Mouse (Mus musculus) liver, adult 2 months (tissue): ENCODE data around the gene AI661453. TPM values are rescaled to one million over a fixed set of nuclear protein-coding genes. Genes with fewer than 3 reads are reported as not detected.

Source experiments
- DNase-seq: peaks from one replicate; pipeline ENCODE4 v3.0.0-alpha.2; 2011; ENCODE audit warnings: low read depth, low spot score; ENCODE audit errors: extremely low read depth
- H3K27ac ChIP-seq: fragments of 200-500 bp; replicated peaks from 2 replicates; pipeline ENCODE4 v1.5.1; 2012; ENCODE audit warnings: low read depth, mild to moderate bottlenecking, control low read depth, inconsistent platforms, low read length; ENCODE audit not compliant: insufficient read depth
- H3K27me3 ChIP-seq: fragments of 200-500 bp; 2 replicates; pipeline ENCODE4 v1.6.1; 2012; ENCODE audit warnings: mild to moderate bottlenecking, moderate library complexity, low read length, inconsistent platforms; ENCODE audit not compliant: control insufficient read depth, insufficient read depth
- H3K36me3 ChIP-seq: fragments of 200-500 bp; 2 replicates; pipeline ENCODE4 v1.6.1; 2012; ENCODE audit warnings: low read length, inconsistent platforms; ENCODE audit not compliant: control insufficient read depth, insufficient read depth
- H3K4me1 ChIP-seq: fragments of 200-500 bp; 2 replicates; pipeline ENCODE4 v1.6.1; 2011; ENCODE audit warnings: low read length; ENCODE audit not compliant: control insufficient read depth, insufficient read depth
- H3K4me3 ChIP-seq: fragments of 200-500 bp; 2 replicates; pipeline ENCODE4 v1.5.1; 2011; ENCODE audit warnings: low read depth, mild to moderate bottlenecking, control low read depth, low read length, moderate library complexity; ENCODE audit not compliant: insufficient read depth
- H3K79me2 ChIP-seq: fragments of 200-500 bp; 2 replicates; pipeline ENCODE4 v1.6.1; 2012; ENCODE audit warnings: inconsistent platforms, mild to moderate bottlenecking, low read length, moderate library complexity; ENCODE audit not compliant: control insufficient read depth, insufficient read depth
- H3K9ac ChIP-seq: fragments of 200-500 bp; 2 replicates; pipeline ENCODE4 v1.6.1; 2012; ENCODE audit warnings: low read depth, mild to moderate bottlenecking, control low read depth, inconsistent platforms, low read length
- CTCF ChIP-seq: fragments of 200-500 bp; IDR thresholded peaks from 2 replicates; pipeline ENCODE4 v1.5.1; 2011; ENCODE audit warnings: low read depth, low read length, control low read depth
- POLR2A ChIP-seq: fragments of 200-500 bp; IDR thresholded peaks from 2 replicates; pipeline ENCODE4 v1.6.1; 2011; ENCODE audit warnings: low read length, control low read depth; ENCODE audit not compliant: insufficient read depth; ENCODE audit errors: extremely low read depth
- WGBS: fragments of 180-500 bp; shearing (Covaris S2); methylation state at CpG from one replicate; pipeline ENCODE4 v1.1.7; 2018; 5-methylcytosine and 5-hydroxymethylcytosine counted together
- polyA plus RNA-seq: library from polyadenylated mRNA; depleted of rRNA; stranded (reverse); fragments of >200 nt; gene quantifications from 2 replicates; pipeline ENCODE4 v1.2.3, GENCODE M21; 2012
- total RNA-seq: library from RNA; depleted of rRNA; stranded (reverse); fragments of >200 nt; gene quantifications from 2 replicates; pipeline ENCODE4 v1.2.3, GENCODE M21; 2014

AI661453 gene
- total and polyA plus RNA-seq, 2 experiments = 2.4 to 5.7 TPM

DNA sequence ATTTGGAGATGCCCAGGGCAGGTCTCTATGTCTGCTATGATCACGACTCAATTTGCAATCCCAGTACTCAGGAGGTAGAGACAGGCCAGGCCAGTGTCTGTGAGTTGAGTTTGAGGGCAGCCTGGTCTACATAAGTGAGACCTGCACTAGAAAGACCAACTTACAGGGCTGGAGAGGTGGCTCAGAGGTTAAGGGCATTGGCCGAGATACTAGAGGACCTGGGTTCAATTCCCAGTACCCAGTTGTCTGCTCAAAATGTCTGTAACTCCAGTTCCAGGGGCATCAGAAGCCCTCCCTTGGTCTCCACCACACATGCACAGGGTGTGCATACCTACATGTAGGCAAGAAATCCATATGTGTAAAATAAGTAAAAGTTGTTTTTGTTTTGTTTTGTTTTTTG is 71.1 kb downstream of the AI661453 start:
- Histone ChIP-seq H3K4me3 (no peak overlapping the region), H3K79me2 (0 out of 2 replicates have a peak, but pooled peaks cover 6% of the 10 kb centered on the region), H3K27me3 (no peaks in the 10 kb centered on the region), H3K9ac (no peak overlapping the region), H3K27ac (peak overlapping the region; percentile 74), H3K36me3 (no peaks in the 10 kb centered on the region), H3K4me1 (peaks cover 24% of the 10 kb centered on the region)
- 54% methylated on average over 2 of the region's 2 CpGs for WGBS
- no peak for DNase-seq
- TF ChIP-seq CTCF (no peak), POLR2A (no peak)

DNA sequence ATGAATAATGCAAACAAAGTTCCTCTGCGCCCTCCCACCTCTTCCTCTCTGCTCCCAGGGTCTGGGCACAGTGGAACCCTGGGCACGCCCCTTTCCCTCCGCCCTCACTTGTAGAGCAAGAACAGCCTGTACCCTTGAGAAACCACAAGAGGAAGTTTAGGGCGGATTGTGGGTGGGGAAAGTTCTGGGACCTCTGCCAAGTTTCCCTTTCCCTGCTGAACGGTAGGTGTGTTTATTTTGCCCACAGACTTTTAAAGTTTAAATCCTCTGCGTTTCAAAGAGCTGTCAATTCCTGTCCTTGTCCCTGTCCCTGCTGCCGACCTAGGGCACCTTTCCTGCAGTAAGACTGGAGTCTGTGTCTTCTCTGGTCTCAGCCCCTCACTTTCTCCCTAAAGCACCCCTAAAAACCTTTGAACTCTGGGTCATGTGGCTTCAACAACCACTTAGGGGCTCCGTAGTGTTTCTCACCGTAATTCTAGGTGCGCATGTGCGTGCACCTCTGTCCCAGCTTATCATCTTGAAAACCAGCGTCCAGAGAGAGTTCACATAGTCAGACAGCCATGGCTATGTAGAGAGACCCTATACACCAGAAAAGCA is 71.7 kb downstream of the AI661453 start:
- Histone ChIP-seq H3K27ac (peak overlapping the region; percentile 89), H3K9ac (peak overlapping the region; percentile 78), H3K79me2 (0 out of 2 replicates have a peak, but pooled peaks cover 6% of the 10 kb centered on the region), H3K4me3 (peak overlapping the region; percentile 42), H3K27me3 (no peaks in the 10 kb centered on the region), H3K36me3 (no peaks in the 10 kb centered on the region), H3K4me1 (peaks cover 24% of the 10 kb centered on the region)
- WGBS = 1% methylated on average over 12 of the region's 12 CpGs
- TF ChIP-seq POLR2A = 0 out of 2 replicates have a peak, but pooled peaks have one; percentile 47
- no peak for TF ChIP-seq CTCF
- DNase-seq = peak; percentile 94

DNA sequence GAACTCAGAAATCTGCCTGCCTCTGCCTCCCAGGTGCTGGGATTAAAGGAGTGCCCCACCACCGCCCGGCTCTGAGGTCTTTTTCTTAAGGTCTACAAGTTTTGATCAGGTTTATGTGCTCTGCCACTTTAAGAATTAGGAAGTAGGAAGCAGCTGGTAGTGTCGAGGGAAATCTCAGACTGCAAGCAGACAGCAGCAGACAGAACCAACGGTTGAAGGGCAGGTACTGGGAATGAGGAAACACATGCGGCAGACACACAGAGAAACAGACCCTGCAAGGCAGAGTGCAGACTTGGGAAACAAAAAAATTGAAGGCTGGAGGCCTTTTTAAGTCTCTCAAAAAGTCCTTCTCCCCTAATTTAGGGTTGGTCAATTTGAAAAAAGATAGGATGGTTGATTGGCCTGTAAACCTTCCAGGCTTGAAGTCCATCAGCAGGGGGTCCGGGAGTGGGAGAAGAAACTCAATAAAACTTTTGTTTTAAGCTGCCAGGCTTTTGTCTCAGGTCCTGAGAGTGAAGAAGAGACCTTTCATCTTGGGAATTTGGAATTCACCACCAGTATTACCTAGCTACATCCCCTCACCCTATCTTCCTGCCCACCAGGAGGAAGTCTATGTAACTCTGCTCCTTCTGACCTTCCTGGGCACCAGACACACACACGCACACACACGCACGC is 72.8 kb downstream of the AI661453 start:
- no peaks in the 10 kb centered on the region for H3K36me3 ChIP-seq
- H3K4me3 ChIP-seq = no peak overlapping the region
- H3K4me1 ChIP-seq = peaks cover 24% of the 10 kb centered on the region
- 0 out of 2 replicates have a peak, but pooled peaks cover 6% of the 10 kb centered on the region for H3K79me2 ChIP-seq
- DNase-seq = peak; percentile 30
- TF ChIP-seq POLR2A (no peak), CTCF (no peak)
- no peak overlapping the region for H3K9ac ChIP-seq
- H3K27ac ChIP-seq = peak overlapping the region; percentile 45
- WGBS = 45% methylated on average over 9 of the region's 9 CpGs
- H3K27me3 ChIP-seq = no peaks in the 10 kb centered on the region

- WGBS = 15% methylated on average over 25 of the region's 25 CpGs
- Histone ChIP-seq H3K79me2 (peaks cover 13% of the 10 kb centered on the region; the same call in 1 of the 2 replicates), H3K27me3 (no peaks in the 10 kb centered on the region), H3K27ac (peak overlapping the region; percentile 60), H3K36me3 (no peaks in the 10 kb centered on the region), H3K9ac (peak overlapping the region; percentile 72), H3K4me3 (peak overlapping the region; percentile 34; the same call in 1 of the 2 replicates), H3K4me1 (peaks cover 13% of the 10 kb centered on the region)
- 0 out of 2 replicates have a peak, but pooled peaks have one; percentile 32 for TF ChIP-seq POLR2A
- peak; percentile 88 for TF ChIP-seq CTCF
- DNase-seq = peak; percentile 99
These were observed 75.0 kb downstream of the AI661453 start for GRCm38 (mm10) chr17:47511111-47512020.

DNA sequence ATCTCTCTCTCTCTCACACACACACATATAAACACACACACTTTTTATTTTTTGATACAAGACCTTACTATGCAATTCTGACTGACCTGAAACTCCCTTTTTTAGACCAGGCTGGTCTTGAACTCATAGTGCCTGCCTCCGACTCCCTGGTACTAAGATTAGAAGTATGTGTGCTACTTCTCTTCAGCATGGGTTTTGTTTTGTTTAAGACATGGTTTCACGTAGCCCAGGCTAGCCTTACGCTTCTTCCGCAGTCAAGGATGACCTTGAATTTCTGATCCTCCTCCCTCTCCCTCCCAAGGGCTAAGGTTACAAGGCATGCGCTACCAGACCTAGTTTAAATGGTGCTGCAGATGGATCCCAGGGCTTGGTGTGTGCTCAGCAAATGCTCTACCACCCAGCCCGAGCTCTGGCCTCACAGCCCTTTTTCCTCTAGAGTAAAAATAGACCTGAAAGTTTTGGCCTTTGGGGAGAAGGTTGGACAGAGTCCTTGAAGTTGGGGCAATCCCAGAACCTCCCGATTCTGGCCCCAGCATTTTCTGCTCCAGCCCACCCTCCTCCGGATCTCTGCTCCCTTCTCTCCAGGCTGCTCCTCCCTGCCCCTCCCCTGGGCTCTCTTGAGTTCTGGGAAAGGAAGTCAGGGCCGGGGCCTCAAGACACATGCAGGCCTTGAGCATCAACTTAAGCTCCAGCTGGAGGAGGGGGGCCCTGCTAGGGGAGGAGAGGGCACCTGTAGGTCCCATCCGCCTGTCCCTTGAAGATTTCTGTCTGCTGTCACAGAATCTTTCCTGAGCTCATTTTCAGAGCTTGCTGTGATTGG is 76.8 kb downstream of the AI661453 start:
- H3K4me3 ChIP-seq = no peak overlapping the region
- WGBS = 83% methylated on average over 10 of the region's 10 CpGs
- peaks cover 7% of the 10 kb centered on the region for H3K4me1 ChIP-seq
- H3K27ac ChIP-seq = no peak overlapping the region
- TF ChIP-seq CTCF = no peak
- TF ChIP-seq POLR2A = no peak
- H3K9ac ChIP-seq = no peak overlapping the region
- DNase-seq = no peak
- no peaks in the 10 kb centered on the region for H3K36me3 ChIP-seq
- no peaks in the 10 kb centered on the region for H3K27me3 ChIP-seq
- H3K79me2 ChIP-seq = peaks cover 16% of the 10 kb centered on the region; the same call in 1 of the 2 replicates
